Mouse (Mus musculus) megakaryocyte progenitor cell, adult 5-6 weeks (primary cell): ENCODE measurements around the gene Setd7. TPM values are rescaled to one million over a fixed set of nuclear protein-coding genes. Genes with fewer than 3 reads are reported as not detected.

ENCODE experiments used
- ATAC-seq: replicated peaks from 2 replicates; pipeline ENCODE4 v1.8.0; 2016; ENCODE audit warnings: mild to moderate bottlenecking, moderate TSS enrichment, inconsistent platforms; ENCODE audit not compliant: poor library complexity
- total RNA-seq, 2 experiments: library from RNA; stranded (forward) in 1 of 2; stranded (reverse) in 1 of 2; fragments of 157-497, 149-512 nt in 1 of 2; fragments of 200-1000 nt in 1 of 2; gene quantifications; 2 replicates each; pipeline versions ENCODE4 v1.2.3 to v1.2.4; 2015 to 2017

Setd7 gene
- total RNA-seq, 2 experiments from 2014 or later: 25.8 to 38.9 TPM

DNA sequence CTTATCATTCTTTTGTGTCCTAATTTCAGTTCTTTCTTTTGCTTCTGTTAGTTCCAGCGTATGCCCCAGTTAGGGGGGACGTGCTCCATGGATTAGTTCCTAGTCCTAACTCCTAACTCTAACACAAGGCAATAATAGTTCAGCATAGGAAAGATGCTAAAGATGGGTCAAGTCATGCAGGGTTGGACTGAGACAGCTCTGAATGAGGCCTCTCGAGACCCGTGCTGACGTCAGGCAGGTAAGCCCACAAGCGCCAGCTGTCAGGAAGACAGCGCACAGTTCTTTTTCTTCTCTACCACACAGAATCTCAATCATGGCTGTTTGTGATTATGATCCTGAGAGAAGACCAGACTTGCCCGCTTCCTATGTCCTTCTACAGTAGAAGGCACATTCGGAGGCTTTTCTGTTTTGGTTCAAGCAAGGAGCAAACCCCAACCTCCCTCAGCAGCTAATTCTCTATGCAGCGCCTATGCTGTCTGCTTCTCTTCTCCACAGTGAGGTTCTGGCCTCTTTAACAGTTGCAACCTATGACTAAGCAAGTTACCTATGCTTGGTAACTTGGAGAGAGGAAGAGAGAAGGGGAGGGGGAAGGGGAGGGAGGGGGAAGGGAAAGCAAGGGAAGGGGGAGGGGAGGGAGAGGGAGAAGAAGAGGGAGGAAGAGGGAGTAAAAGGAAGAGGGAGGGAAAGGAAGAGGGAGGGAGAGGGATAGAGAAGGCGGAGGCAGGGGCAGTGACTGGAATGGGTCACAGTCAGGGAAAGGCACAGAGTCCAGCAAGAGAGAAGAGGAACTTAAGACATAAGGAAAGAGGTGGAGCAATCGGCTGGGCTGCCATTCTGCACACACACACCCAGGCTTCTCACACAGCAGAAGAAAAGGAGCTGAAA is 42.6 kb downstream of the Setd7 start:
- ATAC-seq: peak; percentile 88

DNA sequence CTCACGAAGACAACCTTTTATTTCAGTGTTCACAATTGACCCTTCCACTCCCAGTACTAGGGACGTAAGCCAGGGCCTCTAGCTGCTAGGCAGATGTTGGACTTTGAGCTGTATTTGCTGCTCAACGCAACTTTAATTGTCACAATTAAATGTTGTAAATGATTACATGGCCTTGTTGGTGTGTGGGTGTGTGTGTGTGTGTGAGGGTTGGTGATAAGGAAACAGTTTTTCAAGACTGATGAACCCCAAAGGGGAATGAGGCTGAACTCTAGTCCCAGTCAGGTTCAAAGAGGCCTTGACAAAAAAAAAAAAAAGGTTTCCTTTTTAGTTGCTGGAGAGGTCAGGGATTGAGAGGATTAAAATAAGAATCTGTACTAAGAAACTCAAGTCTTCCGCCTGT is 43.2 kb downstream of the Setd7 start:
- no peak; the same call in 1 of the 2 replicates for ATAC-seq

DNA sequence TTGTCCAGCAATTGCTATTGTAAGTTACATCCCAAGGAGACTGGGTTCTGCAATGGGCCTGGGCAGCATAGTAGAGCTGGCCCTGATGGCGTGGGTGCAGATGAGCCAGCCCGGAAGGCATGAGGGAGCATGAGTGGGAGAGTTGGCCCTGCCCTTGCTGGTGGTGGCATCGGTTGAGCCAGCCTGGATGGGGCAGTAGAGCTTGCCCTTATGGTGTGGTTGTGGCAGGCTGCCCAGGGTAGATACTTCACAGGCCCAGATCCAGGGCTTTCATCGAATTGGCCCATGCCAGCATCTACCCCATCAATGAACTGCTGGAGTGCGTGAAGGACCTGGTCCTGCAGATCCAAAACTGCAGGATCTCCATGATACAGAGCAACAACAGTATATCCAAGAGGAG is 48.7 kb downstream of the Setd7 start:
- ATAC-seq: no peak

DNA sequence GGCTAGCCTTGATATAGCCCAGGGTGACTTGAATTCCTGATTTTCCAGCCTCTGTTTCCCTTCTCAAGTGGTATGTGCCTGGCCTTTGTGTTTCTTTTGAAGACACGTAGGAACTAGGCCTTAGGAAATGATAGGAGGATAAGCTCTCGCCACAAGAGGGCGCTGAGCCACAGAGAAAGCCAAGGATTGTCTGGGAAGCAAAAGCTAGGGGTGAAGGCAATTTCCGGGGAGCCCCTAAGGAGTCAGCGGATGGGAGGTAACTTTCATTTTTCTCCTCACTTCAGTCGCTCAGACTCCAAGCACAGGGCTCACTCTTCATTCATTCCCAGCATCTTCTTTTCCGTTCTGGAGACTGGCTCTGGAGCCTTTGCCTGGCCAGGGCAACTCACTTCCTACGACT is 49.8 kb downstream of the Setd7 start:
- peak; percentile 98 for ATAC-seq

DNA sequence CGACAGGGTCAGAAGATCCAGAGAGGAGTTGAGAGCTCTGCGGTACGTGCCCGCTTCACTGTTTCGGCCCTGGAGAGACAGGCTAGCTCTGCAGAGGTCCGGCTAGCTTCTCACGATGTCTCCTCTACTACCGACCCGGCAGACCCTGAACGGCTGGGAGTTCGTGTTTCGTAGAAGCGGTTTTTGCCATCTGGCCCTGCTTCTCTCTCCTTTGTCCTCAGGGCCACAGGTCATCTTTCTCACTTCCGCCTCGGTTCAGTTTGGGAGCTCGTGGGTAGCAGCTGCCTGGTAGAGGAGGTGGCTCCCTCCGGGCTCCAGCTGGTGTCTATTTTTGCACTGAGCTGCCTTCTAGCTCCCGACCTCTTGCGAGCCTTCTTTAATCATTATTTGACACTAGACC is 55.2 kb downstream of the Setd7 start:
- ATAC-seq: no peak

DNA sequence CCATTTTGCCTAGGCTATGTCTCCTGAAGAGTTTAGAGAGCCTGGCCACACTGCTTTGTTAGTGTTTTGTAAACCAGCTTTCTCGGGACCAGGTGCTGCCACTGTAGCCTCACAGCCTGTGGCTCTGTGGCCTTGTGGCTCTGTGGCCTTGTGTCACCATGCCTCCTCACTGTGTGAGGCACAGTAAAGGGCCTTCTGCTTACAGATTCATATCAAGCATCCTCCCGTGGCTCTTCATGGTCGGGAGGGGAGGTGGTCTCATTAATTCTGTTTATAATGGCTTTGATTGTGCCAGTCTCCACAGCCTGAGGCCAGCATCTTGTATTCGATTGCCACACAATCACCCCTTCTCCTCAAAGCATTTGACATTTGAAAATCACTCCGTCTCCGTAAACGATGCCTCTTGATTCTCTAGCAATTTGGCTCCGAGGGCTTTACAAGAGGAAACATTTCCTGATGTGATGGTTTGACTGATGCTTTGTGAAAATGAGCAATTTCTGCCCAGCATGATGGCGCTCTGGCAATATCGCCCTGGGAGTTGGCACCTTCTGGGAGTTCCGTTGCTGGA is 56.2 kb downstream of the Setd7 start:
- no peak for ATAC-seq

DNA sequence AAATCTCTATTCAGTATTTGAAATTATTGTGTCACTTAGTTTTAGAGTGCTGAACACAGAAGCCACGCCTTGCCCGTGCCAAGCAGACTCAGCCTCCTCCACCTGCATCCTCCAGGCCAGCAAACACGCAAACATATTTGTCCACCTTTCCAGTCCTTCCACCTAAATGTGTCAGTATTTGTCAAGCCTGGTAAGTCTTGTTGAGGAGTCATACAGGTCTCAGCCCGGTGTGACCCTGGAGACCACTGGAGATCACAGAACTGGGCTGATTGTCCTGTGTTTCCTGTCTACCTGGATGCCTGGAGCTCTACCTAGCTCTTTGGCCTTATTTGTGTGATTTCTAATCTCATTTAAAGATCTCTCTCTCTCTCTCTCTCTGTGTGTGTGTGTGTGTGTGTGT is 60.8 kb downstream of the Setd7 start:
- ATAC-seq: no peak

DNA sequence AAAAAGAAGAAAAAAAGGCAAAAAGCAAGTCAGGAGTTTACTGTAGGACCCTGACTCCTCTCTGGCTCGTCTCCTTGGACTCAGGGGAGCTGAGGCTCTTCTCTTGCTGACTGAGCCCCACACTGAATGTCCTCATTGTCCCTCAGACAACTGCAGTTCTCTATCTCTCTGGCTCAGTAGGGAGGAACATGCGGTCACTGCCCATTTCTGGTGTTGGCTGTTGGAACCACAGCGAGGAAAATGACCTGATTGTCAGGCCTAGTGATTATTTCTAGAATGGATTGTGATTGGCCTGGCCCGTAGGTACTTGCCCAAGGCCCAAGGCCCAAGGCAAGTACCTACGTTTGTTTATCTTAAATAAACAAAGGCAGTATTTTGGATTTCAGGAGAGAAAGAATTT is 62.0 kb downstream of the Setd7 start:
- ATAC-seq: no peak

DNA sequence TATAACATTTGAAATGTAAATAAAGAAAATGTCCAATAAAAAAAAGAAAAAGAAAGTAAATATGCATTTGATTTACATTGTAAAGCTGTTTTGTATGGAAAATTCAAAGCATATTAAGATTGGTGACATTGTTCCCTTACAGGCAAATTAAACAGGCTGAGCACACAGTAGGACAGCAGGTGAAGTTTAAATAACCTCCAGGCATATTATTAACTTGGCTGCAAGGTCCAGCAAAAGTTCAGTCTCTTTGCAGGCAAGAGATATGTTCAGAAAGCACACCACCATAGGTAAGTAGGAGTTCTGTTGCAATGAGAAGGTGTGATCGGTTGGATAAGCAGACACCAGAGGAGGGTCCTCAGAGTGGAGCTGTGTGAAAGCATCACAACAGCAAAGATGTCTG is 62.7 kb downstream of the Setd7 start:
- no peak for ATAC-seq

DNA sequence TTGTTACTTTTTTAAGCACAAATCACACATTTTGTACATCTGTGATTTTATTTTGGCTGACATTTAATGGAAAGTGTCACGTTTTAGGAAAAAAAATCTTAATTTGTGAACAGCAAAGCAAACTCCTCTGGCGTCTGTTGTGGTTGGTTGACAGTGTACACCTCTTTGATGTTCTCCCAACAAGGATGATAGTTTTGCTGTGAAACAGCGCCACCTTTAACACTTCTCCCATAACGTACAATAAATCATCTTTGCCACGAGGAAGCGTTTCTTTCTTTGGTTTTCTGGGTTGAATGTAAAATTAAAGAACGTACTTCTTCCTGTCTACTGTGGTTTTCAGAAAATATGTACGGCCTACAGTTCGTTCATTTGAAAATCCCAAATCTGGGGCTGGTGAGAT is 65.0 kb downstream of the Setd7 start:
- ATAC-seq: no peak

DNA sequence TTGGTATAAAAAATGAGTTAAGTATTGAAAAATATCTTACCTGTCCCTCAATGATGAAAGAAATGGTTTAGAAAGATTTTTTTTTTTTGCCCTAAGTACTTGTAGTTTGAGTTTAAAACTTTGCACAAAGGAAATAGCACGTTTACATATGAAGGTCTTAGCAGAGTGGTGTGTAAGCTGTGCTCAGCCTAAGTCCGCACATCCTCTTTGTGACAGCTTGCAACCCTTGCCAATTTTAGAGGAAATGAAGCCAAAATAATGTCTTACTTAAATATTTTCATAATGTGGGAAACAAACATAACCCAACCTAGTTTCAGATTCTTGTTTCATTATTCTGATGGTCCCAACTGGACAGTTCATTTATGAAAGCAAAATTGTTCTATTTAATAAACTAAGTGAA is 66.2 kb downstream of the Setd7 start:
- ATAC-seq: no peak

DNA sequence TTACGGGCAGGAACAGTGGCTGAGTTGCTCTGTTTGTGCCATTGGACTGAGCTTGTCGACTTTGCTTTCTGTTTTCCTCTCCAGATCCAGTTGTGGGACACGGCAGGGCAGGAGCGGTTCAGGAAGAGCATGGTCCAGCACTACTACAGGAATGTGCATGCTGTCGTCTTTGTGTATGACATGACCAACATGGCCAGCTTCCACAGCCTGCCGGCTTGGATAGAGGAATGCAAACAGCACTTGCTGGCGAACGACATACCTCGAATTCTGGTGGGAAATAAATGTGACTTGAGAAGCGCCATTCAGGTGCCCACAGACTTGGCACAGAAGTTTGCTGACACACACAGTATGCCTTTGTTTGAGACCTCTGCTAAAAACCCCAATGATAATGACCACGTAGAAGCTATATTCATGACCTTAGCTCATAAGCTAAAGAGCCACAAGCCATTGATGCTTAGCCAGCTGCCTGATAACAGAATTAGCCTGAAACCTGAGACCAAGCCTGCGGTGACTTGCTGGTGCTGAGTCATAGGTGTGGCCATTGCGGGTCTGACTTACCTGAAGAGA is 67.3 kb downstream of the Setd7 start:
- no peak for ATAC-seq

DNA sequence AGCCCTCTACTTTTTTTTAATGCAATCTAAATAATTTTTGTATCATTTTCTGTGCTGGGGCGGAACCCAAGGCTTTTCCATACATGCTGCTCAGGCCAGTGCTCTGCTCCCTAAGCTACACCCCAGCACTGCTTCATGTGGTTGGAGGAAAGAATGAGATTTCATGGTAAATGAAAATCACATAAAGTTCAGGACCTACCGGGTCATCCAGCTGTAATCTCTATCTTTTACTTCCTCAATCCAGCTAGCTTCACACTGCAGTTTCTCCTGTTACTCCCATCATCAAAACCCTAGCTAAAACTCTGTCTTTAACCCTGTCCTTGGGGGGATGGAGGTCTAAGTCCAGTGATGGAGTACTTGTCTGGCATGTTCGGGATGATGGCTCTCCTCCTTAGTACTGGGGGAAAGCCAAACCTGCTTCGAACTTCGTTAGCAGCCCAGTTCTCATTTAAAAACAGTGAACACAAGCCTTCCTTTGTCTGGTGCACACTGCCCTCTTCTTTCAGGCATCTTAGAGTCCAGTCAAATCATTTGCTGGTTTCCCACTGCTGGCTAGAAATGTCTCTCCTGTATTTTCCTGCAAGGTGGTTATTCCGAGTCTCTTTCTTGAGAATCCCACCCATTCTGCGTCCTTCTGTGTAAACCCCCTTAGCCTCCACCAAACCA is 70.5 kb downstream of the Setd7 start:
- no peak for ATAC-seq

DNA sequence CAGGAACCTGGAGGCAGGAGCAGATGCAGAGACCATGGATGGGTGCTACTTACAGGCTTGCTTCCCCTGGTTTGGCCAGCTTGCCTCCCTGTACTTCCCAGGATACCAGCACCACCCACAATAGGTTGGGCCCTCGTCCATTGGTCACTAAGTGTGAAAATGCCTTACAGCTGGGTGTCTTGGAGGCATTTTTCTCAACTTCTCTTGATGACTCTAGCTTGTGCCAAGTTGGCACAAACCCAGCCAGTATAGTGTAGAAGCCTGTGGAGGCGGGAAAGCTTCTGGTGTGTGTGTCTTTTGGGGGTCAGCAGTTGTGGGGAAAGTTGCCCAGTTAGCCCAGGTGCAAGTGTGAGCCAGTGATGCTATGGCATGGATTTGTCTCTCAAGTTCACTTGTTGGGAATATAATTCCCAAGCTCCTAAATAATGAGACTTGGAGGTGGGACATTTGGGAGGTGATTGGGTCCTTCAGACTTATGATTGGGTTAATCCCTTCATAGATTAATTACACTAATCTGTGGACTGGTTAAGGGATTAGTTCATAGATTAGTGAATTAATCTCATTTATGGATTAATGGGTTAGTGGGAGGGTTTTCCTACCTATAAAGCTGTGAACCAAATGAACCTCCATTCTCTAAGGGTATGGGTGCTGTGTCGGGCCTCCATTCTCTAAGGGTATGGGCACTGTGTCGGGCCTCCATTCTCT is 74.0 kb downstream of the Setd7 start:
- ATAC-seq: no peak

DNA sequence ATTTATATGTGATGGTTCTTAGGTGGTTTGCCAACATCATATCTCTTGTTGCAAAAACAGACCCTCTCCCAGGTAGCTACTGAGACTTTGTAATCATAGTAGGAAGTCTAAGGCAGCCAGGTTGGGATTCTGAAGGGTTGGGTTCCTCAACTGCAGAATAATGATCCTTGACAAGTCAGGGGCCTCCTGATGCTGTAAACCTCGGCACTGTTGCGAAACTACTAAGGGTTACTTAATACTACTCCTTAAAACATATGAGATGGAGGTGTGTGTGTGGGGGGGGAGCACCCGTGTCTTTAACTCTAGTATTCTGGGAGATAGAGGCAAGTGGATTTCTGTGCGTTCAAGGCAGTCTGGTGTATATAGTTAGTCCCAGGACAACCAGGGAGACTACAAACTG is 75.3 kb downstream of the Setd7 start:
- ATAC-seq: no peak

DNA sequence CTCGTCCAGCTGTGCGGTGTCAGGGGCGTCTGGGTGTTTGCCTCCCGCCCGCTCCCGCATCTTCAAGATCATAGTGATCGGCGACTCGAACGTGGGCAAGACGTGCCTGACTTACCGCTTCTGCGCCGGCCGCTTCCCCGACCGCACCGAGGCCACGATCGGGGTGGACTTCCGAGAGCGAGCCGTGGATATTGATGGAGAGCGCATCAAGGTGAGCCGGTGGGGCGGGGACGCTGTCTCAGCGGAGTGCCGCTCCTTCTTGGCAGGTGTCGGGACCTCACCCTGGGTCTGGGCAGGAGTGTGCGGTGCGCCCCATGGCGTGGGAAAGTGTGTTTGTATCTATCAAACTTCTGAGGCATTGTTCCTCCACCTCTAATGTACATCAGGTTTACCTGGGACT is 76.3 kb downstream of the Setd7 start:
- ATAC-seq: peak; percentile 5; the same call in 1 of the 2 replicates

DNA sequence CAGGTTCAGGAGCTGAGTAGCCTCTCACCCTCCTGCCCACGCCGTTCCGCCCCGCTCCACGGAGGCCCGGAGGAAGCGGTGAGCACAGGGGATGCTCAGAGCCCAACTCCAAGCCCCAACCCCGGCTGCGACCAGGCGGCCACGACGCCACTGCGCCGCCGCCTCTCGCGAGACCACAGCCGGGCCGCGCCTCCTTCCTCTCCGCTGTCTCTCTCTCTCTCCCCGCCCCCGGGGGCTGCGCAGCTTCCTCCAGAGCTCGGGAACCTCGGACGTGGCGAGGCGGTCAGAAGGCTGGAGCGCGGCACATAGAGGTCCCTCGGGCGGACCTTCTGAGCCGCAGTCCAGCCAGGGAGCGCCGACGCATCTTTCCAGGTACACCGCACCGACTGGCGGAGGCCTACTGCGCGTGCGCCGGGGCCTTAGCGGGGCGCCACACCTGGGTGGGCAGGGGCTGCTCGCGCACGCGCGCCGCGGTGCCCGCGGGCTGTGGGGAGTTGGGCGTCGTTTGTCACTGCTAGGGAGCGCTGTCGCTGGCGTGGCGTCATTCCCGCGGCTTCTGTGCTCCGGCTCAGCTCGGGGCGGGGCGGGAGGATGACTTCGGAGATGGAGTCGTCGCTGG is 76.8 kb downstream of the Setd7 start, which contains the start of gene Rab33b:
TSS of gene Rab33b (plus strand) at position 180 of the 619 bp plus-strand sequence.
- ATAC-seq: peak; percentile 89

DNA sequence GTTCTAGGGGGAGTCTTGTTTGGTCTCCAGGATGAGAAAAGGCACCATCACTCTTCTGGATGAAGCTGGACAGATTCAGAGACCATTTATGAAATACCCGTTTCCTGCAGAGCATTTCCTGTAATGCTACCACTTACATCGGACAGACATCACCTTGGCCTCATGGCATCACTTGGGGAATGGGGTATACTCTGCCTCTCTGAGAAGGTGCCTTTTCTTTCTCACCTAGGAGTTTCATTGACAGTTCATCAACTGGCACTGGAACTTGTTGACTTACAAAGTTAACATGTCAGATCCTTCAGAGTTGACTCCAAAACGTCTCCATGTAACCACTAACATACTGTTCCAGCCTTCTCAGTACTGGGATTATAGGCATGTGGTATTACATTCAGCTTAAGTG is 77.9 kb downstream of the Setd7 start:
- ATAC-seq: no peak

DNA sequence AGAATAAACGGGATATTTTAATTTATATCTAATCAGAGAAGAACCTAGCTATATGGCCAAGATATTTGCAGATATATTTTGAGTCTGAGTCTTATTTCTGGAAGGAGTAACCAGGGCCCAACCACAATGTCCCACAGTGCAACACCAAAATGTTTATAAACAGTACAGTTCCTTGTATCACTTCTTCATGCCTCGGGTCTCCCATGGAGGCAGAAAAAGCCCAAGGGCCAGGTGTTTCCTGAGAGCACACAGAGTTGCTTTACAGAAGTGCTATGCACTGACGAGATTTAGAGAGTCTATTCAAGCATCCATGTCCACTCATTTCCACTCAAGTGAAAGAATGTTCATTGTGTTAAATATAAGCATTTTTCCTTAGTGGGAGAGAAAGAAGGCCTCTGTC is 78.8 kb downstream of the Setd7 start:
- ATAC-seq: no peak

DNA sequence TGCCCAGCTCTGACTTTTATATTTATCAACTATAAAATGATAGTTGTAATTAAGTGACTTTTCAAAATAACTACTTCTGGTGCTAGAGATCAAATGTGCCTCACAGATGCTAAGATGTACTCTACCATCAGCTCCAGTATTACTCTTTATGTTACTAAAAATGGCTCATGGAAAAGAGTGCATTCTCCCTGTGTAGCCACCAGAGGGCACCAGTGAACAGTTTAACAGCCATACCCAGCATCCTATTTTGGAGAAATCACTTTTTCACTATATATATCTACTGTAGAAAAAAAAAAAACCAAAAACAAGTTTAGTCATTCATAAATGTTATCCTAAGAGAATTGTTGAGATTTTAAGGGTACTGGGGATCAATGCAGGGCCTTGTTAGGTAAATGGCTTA is 79.6 kb downstream of the Setd7 start:
- ATAC-seq: peak; percentile 40

DNA sequence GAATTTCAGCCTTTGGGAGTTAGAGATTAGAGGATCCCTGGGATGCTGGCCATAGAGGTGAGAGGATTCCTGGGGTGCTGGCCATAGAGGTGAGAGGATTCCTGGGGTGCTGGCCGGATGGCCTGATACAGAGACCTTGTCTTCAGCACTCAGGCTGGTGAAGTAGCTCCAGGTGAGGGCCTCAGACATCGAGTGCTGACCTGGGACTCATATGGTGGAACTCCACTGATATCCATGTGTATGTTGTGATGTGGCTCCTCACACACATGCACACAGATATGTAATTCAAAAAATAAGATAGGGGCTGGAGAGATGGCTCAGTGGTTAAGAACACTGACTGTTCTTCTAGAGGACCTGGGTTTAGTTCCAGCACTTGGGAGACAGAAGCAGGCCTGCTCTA is 80.8 kb downstream of the Setd7 start:
- ATAC-seq: no peak
